Mouse (Mus musculus) E14TG2a.4 (cell line): Measurements from ENCODE around the gene Tuft1.

Source experiments
- CTCF ChIP-seq: conservative IDR thresholded peaks from 2 replicates; pipeline ENCODE4 v1.5.1; 2014; ENCODE audit warnings: low read length
- NANOG ChIP-seq: IDR thresholded peaks from 2 replicates; pipeline ENCODE4 v1.6.1; 2014; ENCODE audit warnings: borderline replicate concordance, low read length, mixed read lengths

DNA sequence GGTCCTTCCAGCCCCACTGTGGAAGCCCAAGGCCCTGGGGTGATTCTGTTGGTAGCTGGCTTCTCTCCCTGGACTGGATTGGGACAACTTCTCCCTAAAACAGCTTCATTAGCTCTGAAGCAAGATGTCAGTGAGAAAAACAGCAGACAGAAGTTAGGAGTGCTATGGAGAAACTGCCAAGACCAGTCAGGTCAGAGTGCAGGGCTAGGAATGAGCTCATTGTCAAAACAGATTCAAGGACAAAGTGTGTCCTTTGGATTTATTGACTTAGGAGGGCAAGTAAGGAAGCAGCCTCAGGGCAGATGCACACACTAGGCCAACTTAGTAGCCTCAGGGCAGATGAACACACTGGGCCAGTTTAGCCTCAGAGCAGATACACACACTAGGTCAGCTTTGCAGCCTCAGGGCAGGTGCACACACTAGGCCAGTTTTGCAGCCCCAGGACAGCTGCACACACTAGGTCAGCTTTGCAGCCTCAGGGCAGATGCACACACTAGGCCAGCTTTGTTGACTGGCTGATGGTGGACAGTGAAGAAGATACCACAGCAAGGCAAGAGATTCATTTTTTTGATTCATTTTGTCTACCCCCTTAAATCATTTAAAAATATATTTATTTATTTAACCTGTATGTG is 32.1 kb upstream of the Tuft1 start:
- TF ChIP-seq CTCF (no peak), NANOG (no peak)
